Mouse (Mus musculus): ENCODE measurements around the gene Olfr510. TPM values are rescaled to one million over a fixed set of nuclear protein-coding genes. Genes with fewer than 3 reads are reported as not detected.
"Not testable (repeated sequence)": the region's sequence is repeated elsewhere in the genome, so short reads cannot be mapped to it uniquely, and the experiment has no call there.

The Olfr510 gene
- polyA plus RNA-seq (2012; rRNA removed), result not detected in 2 replicates

GRCm38 (mm10) chr7:108666118-108666517, at the start of gene Olfr510:
Gene Olfr510 (plus strand): TSS chr7:108666418.
- TF ChIP-seq POLR2A (IDR thresholded peaks at IDR 0.05; ENCODE audit: low read depth, low read length), result no peak
- no peak for TF ChIP-seq CTCF (IDR thresholded peaks at IDR 0.05; ENCODE audit: extremely low read depth, insufficient read depth, insufficient read length, insufficient replicate concordance)

GRCm38 (mm10) chr7:108616781-108617180, 49.4 kb upstream of the Olfr510 start:
- 76% methylated on average over 3 of the region's 3 CpGs for WGBS
- not testable (repeated sequence) for H3K4me3 ChIP-seq (ENCODE audit: extremely low read depth, insufficient read depth, insufficient read length); DNase-seq (ENCODE audit: low read depth in 1 of 2, low spot score in 2 of 2); H3K36me3 ChIP-seq (ENCODE audit: control insufficient read depth, insufficient read depth, low read length); H3K27me3 ChIP-seq (ENCODE audit: control insufficient read depth, insufficient read depth, low read length); H3K4me1 ChIP-seq (ENCODE audit: control insufficient read depth, insufficient read depth, insufficient read length); H3K27ac ChIP-seq (ENCODE audit: insufficient read depth, low read length)

More at GRCm38 (mm10) chr7:108666118-108666517, at the start of gene Olfr510:
- 88% methylated on average over 1 of the region's 1 CpGs for WGBS
- Histone ChIP-seq H3K36me3 (ENCODE audit: control insufficient read depth, insufficient read depth, low read length) (no peaks in the 10 kb centered on the region), H3K4me1 (ENCODE audit: control insufficient read depth, insufficient read depth, insufficient read length) (no peaks in the 10 kb centered on the region), H3K4me3 (ENCODE audit: extremely low read depth, insufficient read depth, insufficient read length) (no peak within 1 kb of the TSS), H3K27ac (ENCODE audit: insufficient read depth, low read length) (no peak within 1 kb of the TSS), H3K27me3 (ENCODE audit: control insufficient read depth, insufficient read depth, low read length) (no peaks in the 10 kb centered on the region)
- DNase-seq (ENCODE audit: low read depth in 1 of 2, low spot score in 2 of 2), result no peak

- Histone ChIP-seq H3K27ac (ENCODE audit: insufficient read depth, low read length) (no peak within 1 kb of the TSS), H3K4me1 (ENCODE audit: control insufficient read depth, insufficient read depth, insufficient read length) (no peaks in the 10 kb centered on the region), H3K36me3 (ENCODE audit: control insufficient read depth, insufficient read depth, low read length) (no peaks in the 10 kb centered on the region), H3K27me3 (ENCODE audit: control insufficient read depth, insufficient read depth, low read length) (no peaks in the 10 kb centered on the region), H3K4me3 (ENCODE audit: extremely low read depth, insufficient read depth, insufficient read length) (no peak within 1 kb of the TSS)
- TF ChIP-seq POLR2A (IDR thresholded peaks at IDR 0.05; ENCODE audit: low read depth, low read length) (no peak), CTCF (IDR thresholded peaks at IDR 0.05; ENCODE audit: extremely low read depth, insufficient read depth, insufficient read length, insufficient replicate concordance) (no peak)
- no peak for DNase-seq (ENCODE audit: low read depth in 1 of 2, low spot score in 2 of 2)
- WGBS, result 77% methylated on average over 2 of the region's 2 CpGs
Observed at GRCm38 (mm10) chr7:108621514-108621913, 44.7 kb upstream of the Olfr510 start, which contains the start of gene Olfr507. Gene Olfr507 (plus strand): TSS chr7:108621814.

- 76% methylated on average over 3 of the region's 3 CpGs for whole genome bisulfite sequencing
- H3K27ac ChIP-seq (ENCODE audit: insufficient read depth, low read length), result no peak within 1 kb of the TSS
- TF ChIP-seq POLR2A (IDR thresholded peaks at IDR 0.05; ENCODE audit: low read depth, low read length) (no peak), CTCF (IDR thresholded peaks at IDR 0.05; ENCODE audit: extremely low read depth, insufficient read depth, insufficient read length, insufficient replicate concordance) (no peak)
Observed at GRCm38 (mm10) chr7:108629694-108630093, 36.5 kb upstream of the Olfr510 start, which contains the start of gene Olfr508. Gene Olfr508 (plus strand): TSS chr7:108629994.

GRCm38 (mm10) chr7:108651806-108652205, 14.4 kb upstream of the Olfr510 start, which contains the start of gene Olfr509:
Gene Olfr509 (minus strand): TSS chr7:108651906.
- DNase-seq (ENCODE audit: low read depth in 1 of 2, low spot score in 2 of 2), result no peak
- no peak for TF ChIP-seq POLR2A (IDR thresholded peaks at IDR 0.05; ENCODE audit: low read depth, low read length)
- Histone ChIP-seq H3K27me3 (ENCODE audit: control insufficient read depth, insufficient read depth, low read length) (no peaks in the 10 kb centered on the region), H3K27ac (ENCODE audit: insufficient read depth, low read length) (no peak within 1 kb of the TSS), H3K36me3 (ENCODE audit: control insufficient read depth, insufficient read depth, low read length) (no peaks in the 10 kb centered on the region), H3K4me1 (ENCODE audit: control insufficient read depth, insufficient read depth, insufficient read length) (no peaks in the 10 kb centered on the region), H3K4me3 (ENCODE audit: extremely low read depth, insufficient read depth, insufficient read length) (no peak within 1 kb of the TSS)

More at GRCm38 (mm10) chr7:108629694-108630093, 36.5 kb upstream of the Olfr510 start, which contains the start of gene Olfr508:
- no peak within 1 kb of the TSS for H3K4me3 ChIP-seq (ENCODE audit: extremely low read depth, insufficient read depth, insufficient read length)
- H3K4me1 ChIP-seq (ENCODE audit: control insufficient read depth, insufficient read depth, insufficient read length), result no peaks in the 10 kb centered on the region
- no peaks in the 10 kb centered on the region for H3K36me3 ChIP-seq (ENCODE audit: control insufficient read depth, insufficient read depth, low read length)
- H3K27me3 ChIP-seq (ENCODE audit: control insufficient read depth, insufficient read depth, low read length), result no peaks in the 10 kb centered on the region
- no peak for DNase-seq (ENCODE audit: low read depth in 1 of 2, low spot score in 2 of 2)

- H3K27me3 ChIP-seq (ENCODE audit: control insufficient read depth, insufficient read depth, low read length), result no peaks in the 10 kb centered on the region
- 84% methylated on average over 3 of the region's 3 CpGs for WGBS
- no peak overlapping the region for H3K27ac ChIP-seq (ENCODE audit: insufficient read depth, low read length)
- H3K4me3 ChIP-seq (ENCODE audit: extremely low read depth, insufficient read depth, insufficient read length), result no peak overlapping the region
- no peak for DNase-seq (ENCODE audit: low read depth in 1 of 2, low spot score in 2 of 2)
- TF ChIP-seq POLR2A (IDR thresholded peaks at IDR 0.05; ENCODE audit: low read depth, low read length) (no peak), CTCF (IDR thresholded peaks at IDR 0.05; ENCODE audit: extremely low read depth, insufficient read depth, insufficient read length, insufficient replicate concordance) (no peak)
- H3K36me3 ChIP-seq (ENCODE audit: control insufficient read depth, insufficient read depth, low read length), result no peaks in the 10 kb centered on the region
- H3K4me1 ChIP-seq (ENCODE audit: control insufficient read depth, insufficient read depth, insufficient read length), result no peaks in the 10 kb centered on the region
Observed at GRCm38 (mm10) chr7:108662419-108662818, 3.8 kb upstream of the Olfr510 start.

- no peak overlapping the region for H3K4me3 ChIP-seq (ENCODE audit: extremely low read depth, insufficient read depth, insufficient read length)
- DNase-seq (ENCODE audit: low read depth in 1 of 2, low spot score in 2 of 2), result no peak
- no peak for TF ChIP-seq POLR2A (IDR thresholded peaks at IDR 0.05; ENCODE audit: low read depth, low read length)
- TF ChIP-seq CTCF (IDR thresholded peaks at IDR 0.05; ENCODE audit: extremely low read depth, insufficient read depth, insufficient read length, insufficient replicate concordance), result no peak
- WGBS, result 63% methylated on average over 1 of the region's 1 CpGs
- no peaks in the 10 kb centered on the region for H3K27me3 ChIP-seq (ENCODE audit: control insufficient read depth, insufficient read depth, low read length)
- no peaks in the 10 kb centered on the region for H3K36me3 ChIP-seq (ENCODE audit: control insufficient read depth, insufficient read depth, low read length)
- no peak overlapping the region for H3K27ac ChIP-seq (ENCODE audit: insufficient read depth, low read length)
- H3K4me1 ChIP-seq (ENCODE audit: control insufficient read depth, insufficient read depth, insufficient read length), result no peaks in the 10 kb centered on the region
Observed at GRCm38 (mm10) chr7:108671058-108671457, 4.8 kb downstream of the Olfr510 start.

Measured in spleen, adult 2 months (tissue).